Mouse (Mus musculus): ENCODE data around the gene Notch4. TPM values are rescaled to one million over a fixed set of nuclear protein-coding genes. Genes with fewer than 3 reads are reported as not detected.
A peak's percentile ranks its signal among the peaks of the same experiment; 100 is the strongest.

Gene Notch4
- total and polyA plus RNA-seq, 3 experiments = 0.25 TPM; not detected in 2

DNA sequence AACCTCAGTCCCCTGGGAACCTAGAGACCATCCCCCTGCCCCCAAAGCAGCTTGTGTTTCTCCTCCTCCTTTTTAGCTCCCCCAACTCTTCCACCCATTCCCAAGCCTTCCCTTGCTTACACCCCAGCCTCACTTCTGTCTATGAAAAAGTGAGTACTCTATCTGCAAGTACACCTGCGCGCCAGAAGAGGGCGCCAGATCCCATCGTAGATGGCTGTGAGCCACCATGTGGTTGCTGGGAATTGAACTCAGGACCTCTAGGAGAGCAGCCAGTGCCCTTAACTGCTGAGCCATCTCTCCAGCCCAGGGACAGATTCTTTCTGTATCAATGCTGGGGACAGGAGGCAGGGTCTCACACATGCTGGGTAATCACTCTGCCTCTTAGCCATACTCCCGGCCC, 7.8 kb downstream of the Notch4 start:
- Histone ChIP-seq H3K4me2 (ENCODE audit: insufficient read depth, low read depth, poor library complexity, severe bottlenecking) (no peak overlapping the region), H3K79me2 (replicated peaks; ENCODE audit: control insufficient read depth, extremely low read depth, insufficient read depth, poor library complexity, severe bottlenecking) (no peaks in the 10 kb centered on the region), H3K9ac (ENCODE audit: insufficient read depth, low read depth) (no peak overlapping the region), H3K9me3 (replicated peaks; ENCODE audit: low read length) (peaks cover 4% of the 10 kb centered on the region), H3K36me3 (replicated peaks in 1 of 2; ENCODE audit: control insufficient read depth in 1 of 2, insufficient read depth in 1 of 2, low read length in 1 of 2) (no peaks in the 10 kb centered on the region), H3K4me3 (replicated peaks in 1 of 3; ENCODE audit: low read depth in 2 of 3, low read length in 2 of 3, poor library complexity in 1 of 3) (no peak overlapping the region), H3K27ac (ENCODE audit: insufficient read depth, low read depth) (no peak overlapping the region), H3K27me3 (replicated peaks) (peaks cover 28% of the 10 kb centered on the region), H3K4me1 (ENCODE audit: control insufficient read depth in 1 of 2, insufficient read depth in 2 of 2) (peaks cover 2 to 4% of the 10 kb centered on the region in 2 experiments; a peak in 3 of 4 replicates)
- in situ Hi-C loops (cut with MboI; ENCODE audit: low pct_ligation_motif_present, low pct_unique_long_range_greater_than_20kb, low sequenced_read_pairs) (no loop called here), dilution Hi-C loops (cut with MboI; ENCODE audit: extremely low pct_ligation_motif_present, extremely low pct_unique_long_range_greater_than_20kb, low sequenced_read_pairs) (no loop called here)
- TF ChIP-seq SMC3 (IDR thresholded peaks at IDR 0.05; ENCODE audit: low read depth, low read length) (peak; percentile 49), RCOR1 (conservative IDR thresholded peaks at IDR 0.05; ENCODE audit: low read depth, low read length) (no peak), RAD21 (IDR thresholded peaks at IDR 0.05; ENCODE audit: low read depth, low read length) (peak; percentile 34), CTCF (conservative IDR thresholded peaks at IDR 0.05 in 1 of 2, IDR thresholded peaks at IDR 0.05 in 1 of 2; ENCODE audit: low read depth in 2 of 2, low read length in 2 of 2) (peak; percentile 27 to 55; a peak in 3 of 4 replicates)
- DNase-seq (ENCODE audit: extremely low read depth) = no peak

DNA sequence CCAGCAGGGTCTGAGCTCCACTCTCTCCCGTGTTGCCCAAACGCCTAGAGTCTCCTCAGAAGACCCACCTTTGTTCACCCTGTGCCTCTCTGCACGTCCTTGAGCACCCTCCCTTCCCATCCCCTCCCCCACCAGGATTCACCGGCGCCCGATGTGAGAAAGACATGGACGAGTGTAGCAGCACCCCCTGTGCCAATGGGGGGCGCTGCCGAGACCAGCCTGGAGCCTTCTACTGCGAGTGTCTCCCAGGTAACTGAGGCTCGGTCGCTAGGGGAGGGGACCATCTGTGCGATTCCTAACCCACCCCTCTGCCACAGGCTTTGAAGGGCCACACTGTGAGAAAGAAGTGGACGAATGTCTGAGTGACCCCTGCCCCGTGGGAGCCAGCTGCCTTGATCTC, 8.3 kb downstream of the Notch4 start:
- no peak for DNase-seq (ENCODE audit: extremely low read depth)
- H3K4me3 ChIP-seq (replicated peaks in 1 of 3; ENCODE audit: low read depth in 2 of 3, low read length in 2 of 3, poor library complexity in 1 of 3) = no peak overlapping the region
- no peak overlapping the region for H3K9ac ChIP-seq (ENCODE audit: insufficient read depth, low read depth)
- H3K27ac ChIP-seq (ENCODE audit: insufficient read depth, low read depth) = no peak overlapping the region
- no peak for TF ChIP-seq USF1 (IDR thresholded peaks at IDR 0.05; ENCODE audit: low read depth, low read length)
- no peak for TF ChIP-seq NELFE (IDR thresholded peaks at IDR 0.05; ENCODE audit: low read depth, low read length)
- TF ChIP-seq TCF12 (IDR thresholded peaks at IDR 0.05; ENCODE audit: low read depth, low read length) = no peak
- no peak for TF ChIP-seq ZMIZ1 (IDR thresholded peaks at IDR 0.05; ENCODE audit: low read depth, low read length)
- no peak for TF ChIP-seq RCOR1 (conservative IDR thresholded peaks at IDR 0.05; ENCODE audit: low read depth, low read length)
- no peak for TF ChIP-seq ETS1 (conservative IDR thresholded peaks at IDR 0.05; ENCODE audit: low read depth, low read length)
- no peaks in the 10 kb centered on the region for H3K79me2 ChIP-seq (replicated peaks; ENCODE audit: control insufficient read depth, extremely low read depth, insufficient read depth, poor library complexity, severe bottlenecking)
- dilution Hi-C loops (cut with MboI; ENCODE audit: extremely low pct_ligation_motif_present, extremely low pct_unique_long_range_greater_than_20kb, low sequenced_read_pairs) = no loop called here
- no peaks in the 10 kb centered on the region for H3K36me3 ChIP-seq (replicated peaks in 1 of 2; ENCODE audit: control insufficient read depth in 1 of 2, insufficient read depth in 1 of 2, low read length in 1 of 2)
- H3K4me2 ChIP-seq (ENCODE audit: insufficient read depth, low read depth, poor library complexity, severe bottlenecking) = no peak overlapping the region
- H3K4me1 ChIP-seq (ENCODE audit: control insufficient read depth in 1 of 2, insufficient read depth in 2 of 2) = peaks cover 2 to 7% of the 10 kb centered on the region in 2 experiments; a peak in 3 of 4 replicates
- in situ Hi-C loops (cut with MboI; ENCODE audit: low pct_ligation_motif_present, low pct_unique_long_range_greater_than_20kb, low sequenced_read_pairs) = no loop called here
- H3K27me3 ChIP-seq (replicated peaks) = peaks cover 23% of the 10 kb centered on the region
- peaks cover 4% of the 10 kb centered on the region for H3K9me3 ChIP-seq (replicated peaks; ENCODE audit: low read length)

DNA sequence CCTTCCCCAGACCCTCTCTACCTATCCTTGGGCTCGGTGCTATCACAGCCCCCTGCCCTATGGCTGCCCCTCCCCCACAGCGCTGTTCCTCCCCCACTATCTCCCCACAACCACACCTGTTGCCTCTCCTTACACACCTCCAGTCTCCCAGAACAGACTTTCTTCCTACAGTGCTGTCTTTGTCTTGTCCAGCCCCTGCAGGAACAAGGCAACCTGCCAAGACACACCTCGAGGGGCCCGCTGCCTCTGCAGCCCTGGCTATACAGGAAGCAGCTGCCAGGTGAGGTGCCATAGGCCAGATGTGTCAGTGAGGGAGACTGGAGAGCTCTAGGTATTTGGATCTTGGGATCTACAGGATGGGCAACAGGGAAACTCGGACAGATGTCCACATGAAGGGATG, 12.5 kb downstream of the Notch4 start:
- no peaks in the 10 kb centered on the region for H3K36me3 ChIP-seq (replicated peaks in 1 of 2; ENCODE audit: control insufficient read depth in 1 of 2, insufficient read depth in 1 of 2, low read length in 1 of 2)
- no peaks in the 10 kb centered on the region for H3K79me2 ChIP-seq (replicated peaks; ENCODE audit: control insufficient read depth, extremely low read depth, insufficient read depth, poor library complexity, severe bottlenecking)
- no peak overlapping the region for H3K4me2 ChIP-seq (ENCODE audit: insufficient read depth, low read depth, poor library complexity, severe bottlenecking)
- H3K9me3 ChIP-seq (replicated peaks; ENCODE audit: low read length) = peaks cover 4% of the 10 kb centered on the region
- peaks cover 4% of the 10 kb centered on the region for H3K27me3 ChIP-seq (replicated peaks)
- peaks cover 4 to 19% of the 10 kb centered on the region in 2 experiments for H3K4me1 ChIP-seq (ENCODE audit: control insufficient read depth in 1 of 2, insufficient read depth in 2 of 2)
- H3K4me3 ChIP-seq (replicated peaks in 1 of 3; ENCODE audit: low read depth in 2 of 3, low read length in 2 of 3, poor library complexity in 1 of 3) = no peak overlapping the region
- TF ChIP-seq MEF2A (IDR thresholded peaks at IDR 0.05; ENCODE audit: borderline replicate concordance, low read depth, low read length) (no peak), MAX (IDR thresholded peaks at IDR 0.05; ENCODE audit: low read length) (no peak), BHLHE40 (IDR thresholded peaks at IDR 0.05; ENCODE audit: low read depth, low read length) (no peak), TBP (conservative IDR thresholded peaks at IDR 0.05; ENCODE audit: low read depth, low read length) (no peak)
- in situ Hi-C loops (cut with MboI; ENCODE audit: low pct_ligation_motif_present, low pct_unique_long_range_greater_than_20kb, low sequenced_read_pairs) (no loop called here), dilution Hi-C loops (cut with MboI; ENCODE audit: extremely low pct_ligation_motif_present, extremely low pct_unique_long_range_greater_than_20kb, low sequenced_read_pairs) (no loop called here)
- no peak overlapping the region for H3K9ac ChIP-seq (ENCODE audit: insufficient read depth, low read depth)
- DNase-seq (ENCODE audit: extremely low read depth) = no peak
- H3K27ac ChIP-seq (ENCODE audit: insufficient read depth, low read depth) = no peak overlapping the region
